Mouse (Mus musculus) embryonic fibroblast, embryonic 13.5 days (primary cell): ENCODE measurements around the gene Cdkal1. TPM values are rescaled to one million over a fixed set of nuclear protein-coding genes. Genes with fewer than 3 reads are reported as not detected.

Experiments
- H3K27ac ChIP-seq: 2 replicates; pipeline ENCODE4 v1.5.1; 2012; ENCODE audit warnings: low read length, control low read depth, inconsistent platforms; ENCODE audit not compliant: insufficient read depth
- H3K4me1 ChIP-seq: 2 replicates; pipeline ENCODE4 v1.6.1; 2011; ENCODE audit warnings: low read length; ENCODE audit not compliant: control insufficient read depth, insufficient read depth
- H3K4me3 ChIP-seq: 2 replicates; pipeline ENCODE4 v1.5.1; 2011; ENCODE audit warnings: mild to moderate bottlenecking, control low read depth, low read length; ENCODE audit not compliant: insufficient read depth
- CTCF ChIP-seq: IDR thresholded peaks from 2 replicates; pipeline ENCODE4 v1.5.1; 2011; ENCODE audit warnings: mild to moderate bottlenecking, control low read depth, low read length, moderate library complexity, borderline replicate concordance; ENCODE audit not compliant: insufficient read depth
- POLR2A ChIP-seq: IDR thresholded peaks from 2 replicates; pipeline ENCODE4 v1.6.1; 2011; ENCODE audit warnings: low read depth, mild to moderate bottlenecking, control low read depth, low read length, moderate library complexity
- polyA plus RNA-seq: library from polyadenylated mRNA; stranded (reverse); fragments of >200 nt; gene quantifications from 2 replicates; pipeline ENCODE4 v1.2.4, GENCODE M21; 2011; ENCODE audit warnings: low read depth; ENCODE audit not compliant: missing spikeins, insufficient read length

Cdkal1 gene
- polyA plus RNA-seq, 1 experiment = 25.0 TPM

- Histone ChIP-seq H3K4me3 (no peak overlapping the region), H3K4me1 (peaks cover under 1% of the 10 kb centered on the region; the same call in 1 of the 2 replicates), H3K27ac (no peak overlapping the region)
These were observed 251.9 kb downstream of the Cdkal1 start for GRCm38 (mm10) chr13:29603597-29603996.

DNA sequence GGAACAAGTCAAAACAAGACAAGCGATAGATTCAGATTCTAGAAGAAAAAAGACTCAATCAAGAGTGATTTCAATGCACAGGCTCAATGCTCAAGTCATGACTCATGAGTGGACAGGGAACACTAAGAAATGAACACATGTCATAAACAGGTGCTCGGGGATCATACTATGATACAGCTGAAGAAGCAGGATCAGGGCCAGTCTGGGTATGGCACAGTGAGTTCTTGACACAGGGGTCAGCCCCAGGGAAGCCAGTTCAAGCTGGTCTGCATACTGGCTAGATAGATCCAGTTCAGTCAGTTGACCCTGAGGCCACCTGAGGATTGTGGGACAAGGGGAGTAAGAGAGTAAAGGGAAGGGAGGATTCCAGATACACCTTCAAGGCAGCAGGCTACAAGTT is 254.4 kb downstream of the Cdkal1 start:
- Histone ChIP-seq H3K4me1 (peaks cover 5% of the 10 kb centered on the region; the same call in 1 of the 2 replicates), H3K4me3 (no peak overlapping the region), H3K27ac (no peak overlapping the region)
- TF ChIP-seq CTCF = no peak
- TF ChIP-seq POLR2A = no peak

More at GRCm38 (mm10) chr13:29603597-29603996, 251.9 kb downstream of the Cdkal1 start:
- no peak for TF ChIP-seq POLR2A
- TF ChIP-seq CTCF = no peak

- TF ChIP-seq POLR2A (no peak), CTCF (no peak)
- H3K4me1 ChIP-seq = peaks cover 5% of the 10 kb centered on the region; the same call in 1 of the 2 replicates
- no peak overlapping the region for H3K4me3 ChIP-seq
- no peak overlapping the region for H3K27ac ChIP-seq
These were observed 255.8 kb downstream of the Cdkal1 start for GRCm38 (mm10) chr13:29599646-29600045.

GRCm38 (mm10) chr13:29596735-29597134 is 258.7 kb downstream of the Cdkal1 start:
- Histone ChIP-seq H3K4me1 (peaks cover 5% of the 10 kb centered on the region; the same call in 1 of the 2 replicates), H3K4me3 (no peak overlapping the region), H3K27ac (no peak overlapping the region)
- TF ChIP-seq CTCF (no peak), POLR2A (no peak)

- TF ChIP-seq POLR2A (no peak), CTCF (no peak)
- Histone ChIP-seq H3K27ac (no peak overlapping the region), H3K4me3 (no peak overlapping the region), H3K4me1 (0 out of 2 replicates have a peak, but pooled peaks cover 2% of the 10 kb centered on the region)
These were observed 262.4 kb downstream of the Cdkal1 start for GRCm38 (mm10) chr13:29593096-29593495.

DNA sequence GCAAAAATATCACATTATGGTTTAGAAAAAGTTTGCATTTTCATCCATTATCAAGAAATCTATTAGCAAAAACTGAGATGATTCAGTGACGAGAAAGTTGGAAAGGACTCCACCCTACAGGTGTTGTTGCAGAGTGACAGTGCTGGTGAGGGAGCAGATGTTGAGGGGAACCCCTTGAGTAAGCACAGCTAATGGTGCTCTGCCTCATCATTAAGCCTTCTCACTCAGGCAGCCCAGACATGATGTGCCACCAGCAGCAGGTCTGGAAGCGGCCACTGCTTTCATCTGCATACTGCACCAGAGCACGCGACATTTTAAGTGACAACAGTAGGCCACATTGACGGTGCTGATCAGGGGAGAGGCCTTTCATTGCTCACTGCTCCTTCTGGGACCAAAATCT is 264.8 kb downstream of the Cdkal1 start:
- Histone ChIP-seq H3K4me1 (no peaks in the 10 kb centered on the region), H3K27ac (no peak overlapping the region), H3K4me3 (no peak overlapping the region)
- TF ChIP-seq CTCF = no peak
- TF ChIP-seq POLR2A = no peak

DNA sequence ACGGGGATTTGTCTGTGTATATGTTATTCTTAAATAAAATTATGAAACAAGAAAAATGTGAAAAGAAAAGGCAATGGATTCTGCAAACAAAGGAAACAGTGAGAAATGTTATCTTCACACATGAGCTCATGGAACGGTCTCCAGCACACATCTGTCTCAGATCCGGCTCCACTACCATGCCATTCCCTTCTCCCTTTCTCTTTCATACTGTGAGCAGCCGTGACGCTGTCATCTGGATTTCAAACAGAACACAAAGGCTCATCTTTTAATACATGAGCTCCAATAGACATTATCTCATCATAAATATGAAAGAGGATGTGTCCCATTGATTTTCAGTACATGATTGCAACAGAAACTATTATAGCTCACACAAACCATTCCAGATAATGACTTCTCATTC is 265.3 kb downstream of the Cdkal1 start:
- Histone ChIP-seq H3K4me1 (no peaks in the 10 kb centered on the region), H3K4me3 (no peak overlapping the region), H3K27ac (no peak overlapping the region)
- TF ChIP-seq POLR2A (no peak), CTCF (no peak)

DNA sequence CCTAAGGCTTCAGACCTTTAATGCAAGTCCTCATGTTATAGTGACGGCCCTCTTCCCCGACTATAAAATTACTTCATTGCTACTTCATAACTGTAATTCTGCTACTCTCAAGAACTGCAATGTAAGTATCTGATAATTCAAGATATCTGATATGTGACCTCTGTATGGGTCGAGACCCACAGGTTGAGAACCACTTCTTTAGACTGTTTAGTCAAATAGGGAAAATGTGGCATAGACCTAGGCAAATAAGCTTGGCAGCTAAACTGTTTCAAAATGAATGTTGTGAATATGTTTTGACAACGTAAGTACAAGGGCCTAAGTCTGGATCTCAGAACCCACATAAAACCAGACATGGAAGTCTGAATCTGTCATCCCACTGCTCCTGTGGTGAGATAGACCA is 266.8 kb downstream of the Cdkal1 start:
- no peaks in the 10 kb centered on the region for H3K4me1 ChIP-seq
- TF ChIP-seq CTCF (no peak), POLR2A (no peak)
- no peak overlapping the region for H3K27ac ChIP-seq
- no peak overlapping the region for H3K4me3 ChIP-seq

- Histone ChIP-seq H3K4me3 (no peak overlapping the region), H3K4me1 (peaks cover 6% of the 10 kb centered on the region), H3K27ac (no peak overlapping the region)
- no peak for TF ChIP-seq POLR2A
- TF ChIP-seq CTCF = no peak
These were observed 273.4 kb downstream of the Cdkal1 start for GRCm38 (mm10) chr13:29581762-29582700.

DNA sequence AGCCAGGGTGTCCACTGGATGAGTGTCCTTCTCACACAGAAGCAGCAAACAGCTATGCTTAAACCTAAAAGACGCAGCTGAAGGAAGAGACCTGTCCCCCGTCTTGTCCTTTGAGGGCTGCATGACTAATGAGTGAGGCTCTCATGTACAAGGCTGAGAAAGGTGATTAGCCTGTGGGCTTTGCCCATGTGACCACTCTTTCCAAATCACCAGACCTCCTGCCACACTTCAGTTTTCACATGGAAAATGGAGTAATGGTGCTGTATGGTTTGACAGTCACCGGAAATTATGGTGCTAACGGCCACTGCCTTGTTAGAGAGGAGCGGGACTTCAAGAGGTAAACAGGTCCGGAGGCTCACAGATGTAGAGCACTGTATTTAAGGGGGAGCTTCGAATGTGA is 274.7 kb downstream of the Cdkal1 start:
- Histone ChIP-seq H3K27ac (no peak overlapping the region), H3K4me1 (peaks cover 6% of the 10 kb centered on the region), H3K4me3 (no peak overlapping the region)
- TF ChIP-seq CTCF = no peak
- TF ChIP-seq POLR2A = no peak
